Mouse (Mus musculus) liver (tissue): ENCODE data around the gene Atp5e.

Experiments
- DNase-seq: peaks from one replicate; pipeline ENCODE4 v3.0.0-alpha.2; 2020; ENCODE audit warnings: mixed read lengths

Atp5e gene

GRCm38 (mm10) chr2:174413127-174413526 lies 50.8 kb downstream of the Atp5e start:
- no peak for DNase-seq
